Mouse (Mus musculus) liver, postnatal 0 days (tissue): ENCODE measurements at regions not wholly inside any gene's neighbourhood (a gene's known extent, or its start where the extent isn't known, plus 50 kb on each side); places are given as distances from the start of the nearest gene placed in this dataset.

Experiments
- CTCF ChIP-seq: sonication (generic); IDR thresholded peaks from 2 replicates; pipeline ENCODE4 v1.5.1; 2016; ENCODE audit warnings: antibody characterized with exemption, low read depth
- EP300 ChIP-seq: IDR thresholded peaks from 2 replicates; pipeline ENCODE4 v1.6.1; 2016; ENCODE audit warnings: antibody characterized with exemption, low read depth, mild to moderate bottlenecking

DNA sequence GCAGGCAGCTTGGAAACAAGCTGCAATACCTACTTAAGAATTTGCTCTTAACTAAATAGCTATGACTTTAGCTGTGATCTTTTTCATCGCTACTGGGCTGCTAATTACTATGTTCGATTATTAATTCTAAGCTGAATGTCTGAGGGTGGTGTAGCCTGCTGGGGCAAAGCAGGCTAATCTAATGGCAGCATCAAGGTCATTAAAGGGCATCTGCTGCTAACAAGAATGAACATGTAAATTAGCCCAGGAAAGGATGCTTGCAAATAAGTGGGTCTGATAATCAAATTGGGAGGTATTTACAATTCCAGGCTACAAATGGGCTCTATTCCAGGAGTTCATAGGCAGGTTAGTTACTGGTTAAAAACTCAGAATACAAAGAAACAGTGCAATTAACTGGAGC is 327.5 kb upstream of the Gcfc2 start:
- TF ChIP-seq CTCF (no peak), EP300 (no peak)
